In the genomic region with DNA sequence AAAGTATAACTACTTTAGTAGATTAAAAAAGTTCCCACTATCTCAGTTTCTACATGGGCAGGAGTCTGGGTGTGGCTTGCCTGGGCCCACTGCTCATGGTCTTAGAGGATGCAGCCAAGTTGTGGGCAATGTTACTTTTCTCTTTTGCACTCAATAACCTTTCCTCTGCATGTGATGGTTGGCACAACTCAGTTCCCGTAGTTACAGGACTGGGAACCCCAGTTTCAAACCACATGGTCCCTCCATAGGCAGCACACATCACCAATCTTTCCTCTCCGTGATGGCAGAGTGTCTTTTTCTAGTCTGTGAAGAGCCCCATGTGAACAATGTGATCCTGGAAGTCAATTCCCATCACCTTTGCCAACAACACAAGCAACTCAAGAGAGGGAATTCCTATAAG, we compare ENCODE assay signal across 15 mouse cellular contexts. TPM values are rescaled to one million over a fixed set of nuclear protein-coding genes. Genes with fewer than 3 reads are reported as not detected.
DNase-seq lines count a peak whose midpoint lies in the region; ATAC-seq lines count a peak whose summit lies in the region.
"Had no signal": no experiment of that assay in that cellular context is flagged by ENCODE, and none has a peak within 500 bp of the region (broad histone marks: within the 10 kb centered on the region; RNA-seq: fewer than 3 reads in every experiment).

No protein-coding gene starts in this region.

- no peak for ATAC-seq in frontal cortex, adult (ENCODE audit: low TSS enrichment)
- ATAC-seq: CD4-positive, CD25-positive, alpha-beta regulatory T cell, adult 4 months; forebrain, embryonic 13.5 days; intestine, embryonic 16.5 days had no signal

- peak; percentile 5 for DNase-seq in kidney, postnatal 10 days
- DNase-seq in kidney, adult 18-20 months: no peak
- DNase-seq in thymus, postnatal 14 days: peak; percentile 9
- DNase-seq in thymus, postnatal 25 days: no peak
- peak; percentile 12 to 14 for DNase-seq in heart, postnatal 36 days
- DNase-seq in embryo, embryonic 10 days (ENCODE audit: low spot score): no peak
- DNase-seq: cerebellum, postnatal 36 days; layer of hippocampus, postnatal 36 days; right cerebral cortex, postnatal 14 days had no signal

- intact Hi-C loops in heart, postnatal 36 days (cut with DNase I): no loop called here

RNA-seq across cellular contexts. Expression of a gene that starts 0.7 kb away (rescaled TPM):
- total RNA-seq in heart, postnatal 36 days (2021): not detected
- total RNA-seq: gastrocnemius, postnatal 36 days; midbrain, postnatal 0 days had no signal

RNA-seq across cellular contexts. Expression of a gene that starts 15.7 kb away (rescaled TPM):
- not detected for total RNA-seq in heart, postnatal 36 days (2021)
- total RNA-seq: gastrocnemius, postnatal 36 days; layer of hippocampus, postnatal 36 days; midbrain, postnatal 0 days had no signal

RNA-seq across cellular contexts. Expression of a gene that starts 21.9 kb away (rescaled TPM):
- under 1 TPM in 1 of 2 experiments, not detected in 1; 0.33 TPM for total RNA-seq in heart, postnatal 36 days (2021)
- total RNA-seq: gastrocnemius, postnatal 36 days had no signal

RNA-seq across cellular contexts. Expression of a gene that starts 27.1 kb away (rescaled TPM):
- total RNA-seq in heart, postnatal 36 days (2021): under 1 TPM in 1 of 2 experiments, not detected in 1; 0.14 TPM
- total RNA-seq: gastrocnemius, postnatal 36 days; layer of hippocampus, postnatal 36 days; midbrain, postnatal 0 days had no signal

RNA-seq across cellular contexts. Expression of a gene that starts 50.0 kb away (rescaled TPM):
- total RNA-seq in heart, postnatal 36 days (2021): 10 to 100 TPM; 12.2 to 13.3 TPM

Comparison
In these comparisons a context has a peak if more than half of its experiments do, and no peak if none do; other contexts are left out.
1. DNase-seq: peak in kidney, postnatal 10 days (single experiment), thymus, postnatal 14 days (single experiment) and heart, postnatal 36 days (2 of 2); none in kidney, adult 18-20 months (single experiment), thymus, postnatal 25 days (single experiment) and embryo, embryonic 10 days (single experiment).